Mouse (Mus musculus) small intestine, adult 2 months (tissue): Measurements from ENCODE around the gene Gjd3. TPM values are rescaled to one million over a fixed set of nuclear protein-coding genes. Genes with fewer than 3 reads are reported as not detected.

ENCODE experiments used
- H3K27ac ChIP-seq: fragments of 200-500 bp; 2 replicates; pipeline ENCODE4 v1.5.1; 2012; ENCODE audit warnings: low read depth, low read length, control low read depth, inconsistent platforms; ENCODE audit not compliant: insufficient read depth
- H3K27me3 ChIP-seq: fragments of 200-500 bp; 2 replicates; pipeline ENCODE4 v1.6.1; 2012; ENCODE audit warnings: mild to moderate bottlenecking, moderate library complexity, low read length, inconsistent platforms; ENCODE audit not compliant: control insufficient read depth, insufficient read depth
- H3K36me3 ChIP-seq: fragments of 200-500 bp; 2 replicates; pipeline ENCODE4 v1.6.1; 2012; ENCODE audit warnings: mild to moderate bottlenecking, low read length, control low read depth, inconsistent platforms; ENCODE audit not compliant: control insufficient read depth, insufficient read depth
- H3K4me1 ChIP-seq: fragments of 200-500 bp; 2 replicates; pipeline ENCODE4 v1.6.1; 2012; ENCODE audit warnings: low read length, inconsistent platforms, mixed read lengths; ENCODE audit not compliant: control insufficient read depth, insufficient read depth, insufficient read length
- H3K4me3 ChIP-seq: fragments of 200-500 bp; 2 replicates; pipeline ENCODE4 v1.5.1; 2012; ENCODE audit warnings: low read depth, mild to moderate bottlenecking, control low read depth, inconsistent platforms, low read length, moderate library complexity
- CTCF ChIP-seq: fragments of 200-500 bp; IDR thresholded peaks from 2 replicates; pipeline ENCODE4 v1.5.1; 2012; ENCODE audit warnings: low read depth, mild to moderate bottlenecking, control low read depth, inconsistent platforms, low read length, moderate library complexity, mixed read lengths; ENCODE audit not compliant: insufficient replicate concordance, insufficient read length; ENCODE audit errors: extremely low read depth
- POLR2A ChIP-seq: fragments of 200-500 bp; IDR thresholded peaks from 2 replicates; pipeline ENCODE4 v1.6.1; 2012; ENCODE audit warnings: low read depth, mild to moderate bottlenecking, control low read depth, inconsistent platforms, low read length, moderate library complexity
- WGBS: fragments of 180-500 bp; shearing (Covaris S2); methylation state at CpG from one replicate; pipeline ENCODE4 v1.1.7; 2018; 5-methylcytosine and 5-hydroxymethylcytosine counted together
- polyA plus RNA-seq: library from polyadenylated mRNA; depleted of rRNA; stranded (reverse); fragments of >200 nt; gene quantifications from 2 replicates; pipeline ENCODE4 v1.2.3, GENCODE M21; 2012

Gene Gjd3
- polyA plus RNA-seq, 1 experiment, result 5.8 TPM

DNA sequence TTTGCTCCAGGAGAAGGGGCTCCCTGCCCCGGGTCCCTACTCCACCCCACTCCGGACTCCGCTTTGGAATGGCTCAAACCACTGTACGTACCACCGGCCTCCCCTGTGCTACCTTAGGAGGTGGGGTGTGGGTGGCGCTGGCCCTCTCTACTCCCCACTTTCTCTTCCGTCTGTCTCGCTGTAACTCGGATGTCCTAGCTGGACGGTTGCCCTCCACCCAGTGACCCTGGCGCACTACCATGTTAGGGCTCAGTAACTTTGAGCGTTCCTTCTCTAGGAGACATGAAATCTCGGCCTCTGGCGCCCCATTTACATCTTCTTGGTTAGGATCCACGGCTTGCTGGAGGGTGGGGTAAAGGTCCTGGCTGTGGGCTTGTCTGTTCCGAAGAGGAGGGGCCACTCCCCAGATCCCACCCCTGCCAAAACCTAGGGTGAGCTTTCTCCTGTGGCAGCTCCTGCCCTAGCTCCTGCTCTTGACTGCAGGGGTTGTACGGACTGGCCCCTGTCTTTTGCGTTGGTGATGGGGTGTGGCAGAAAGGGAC lies 21.7 kb downstream of the Gjd3 start:
- peak overlapping the region; percentile 88 for H3K27ac ChIP-seq
- H3K4me3 ChIP-seq, result peak overlapping the region; percentile 72
- peaks cover 6% of the 10 kb centered on the region for H3K36me3 ChIP-seq
- H3K27me3 ChIP-seq, result no peaks in the 10 kb centered on the region
- no peak for TF ChIP-seq POLR2A
- no peak for TF ChIP-seq CTCF
- peaks cover 39% of the 10 kb centered on the region for H3K4me1 ChIP-seq
- WGBS, result 4% methylated on average over 18 of the region's 18 CpGs

DNA sequence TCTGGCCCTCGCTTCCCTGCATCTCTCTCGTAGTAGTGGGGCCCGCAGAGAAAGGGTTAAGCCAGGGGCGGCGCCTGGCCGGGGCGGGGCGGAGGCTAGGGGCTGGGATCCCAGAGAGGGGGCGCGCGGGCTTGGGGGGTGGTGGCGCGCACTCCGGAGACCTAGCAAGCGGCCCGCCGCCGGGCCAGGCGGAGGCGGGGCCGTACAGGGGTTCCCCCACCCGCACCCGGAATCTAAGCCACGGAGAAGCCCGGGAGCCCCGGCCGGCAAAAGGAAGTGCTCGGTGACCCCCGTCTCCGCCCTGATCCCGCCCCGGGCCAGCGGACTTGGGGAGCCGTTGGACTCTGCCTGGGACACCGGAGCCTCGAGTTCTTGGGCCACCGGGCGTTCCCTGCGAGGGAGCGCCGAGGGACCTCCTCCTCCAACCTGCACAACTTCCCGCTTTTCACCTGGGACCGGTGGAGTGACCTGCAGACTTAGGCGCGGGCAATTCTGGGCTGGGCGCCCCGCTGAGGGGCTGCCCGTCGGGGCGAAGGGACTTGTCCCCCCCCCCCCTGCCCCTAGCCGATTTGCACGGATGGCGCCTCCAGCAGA lies 22.4 kb downstream of the Gjd3 start:
- WGBS, result 1% methylated on average over 53 of the region's 53 CpGs
- Histone ChIP-seq H3K27ac (peak overlapping the region; percentile 88), H3K4me3 (peak overlapping the region; percentile 72), H3K36me3 (peaks cover 2% of the 10 kb centered on the region; the same call in 1 of the 2 replicates), H3K27me3 (no peaks in the 10 kb centered on the region), H3K4me1 (peaks cover 39% of the 10 kb centered on the region)
- TF ChIP-seq CTCF (no peak), POLR2A (peak; percentile 62)

DNA sequence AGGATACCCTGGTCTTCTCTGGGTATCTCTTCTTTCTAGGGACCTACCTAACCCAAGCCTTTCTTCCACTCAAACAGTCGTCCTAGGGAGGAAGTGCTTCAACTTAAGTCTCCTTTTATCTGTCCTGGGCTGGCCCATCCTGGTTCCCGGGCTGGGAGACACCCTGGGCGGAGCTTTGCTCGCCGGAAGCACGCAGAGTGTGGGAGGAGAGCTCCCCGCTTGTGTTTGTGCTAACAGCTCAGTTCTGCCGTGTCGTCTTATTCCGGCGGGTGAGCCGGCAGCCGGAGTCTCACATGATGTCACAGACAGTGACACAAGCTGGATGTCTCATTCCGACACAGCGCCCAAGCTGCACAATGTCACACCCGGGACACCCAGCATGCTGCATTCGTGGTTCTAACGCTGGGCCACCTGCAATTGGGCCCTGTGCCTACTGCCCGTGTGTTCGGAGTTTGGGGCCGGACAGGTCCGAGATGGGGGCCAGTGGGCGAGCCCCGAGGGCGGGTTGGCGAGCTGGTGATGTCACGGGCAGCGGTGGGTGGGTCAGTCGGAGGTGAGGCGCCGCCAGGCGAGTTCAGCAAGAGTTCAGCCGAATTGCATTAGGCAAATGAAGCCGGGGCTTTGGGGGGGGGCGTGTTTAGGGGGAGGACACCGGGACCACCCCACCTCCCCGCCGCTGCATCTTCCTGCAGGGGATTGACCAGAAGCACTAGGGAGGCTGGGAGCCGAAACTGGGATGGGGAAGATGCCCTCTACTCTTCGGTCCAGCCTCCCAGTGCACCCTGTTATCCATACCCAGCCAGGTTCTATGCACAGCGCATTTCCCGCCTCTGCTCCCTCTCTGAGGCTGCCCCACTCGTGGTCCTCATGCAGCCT lies 23.1 kb downstream of the Gjd3 start:
- Histone ChIP-seq H3K4me3 (peak overlapping the region; percentile 72), H3K27me3 (no peaks in the 10 kb centered on the region), H3K27ac (peak overlapping the region; percentile 88), H3K36me3 (peaks cover 2% of the 10 kb centered on the region; the same call in 1 of the 2 replicates), H3K4me1 (peaks cover 35% of the 10 kb centered on the region)
- under 1% methylated on average over 43 of the region's 43 CpGs for WGBS
- no peak for TF ChIP-seq CTCF
- TF ChIP-seq POLR2A, result peak; percentile 89

DNA sequence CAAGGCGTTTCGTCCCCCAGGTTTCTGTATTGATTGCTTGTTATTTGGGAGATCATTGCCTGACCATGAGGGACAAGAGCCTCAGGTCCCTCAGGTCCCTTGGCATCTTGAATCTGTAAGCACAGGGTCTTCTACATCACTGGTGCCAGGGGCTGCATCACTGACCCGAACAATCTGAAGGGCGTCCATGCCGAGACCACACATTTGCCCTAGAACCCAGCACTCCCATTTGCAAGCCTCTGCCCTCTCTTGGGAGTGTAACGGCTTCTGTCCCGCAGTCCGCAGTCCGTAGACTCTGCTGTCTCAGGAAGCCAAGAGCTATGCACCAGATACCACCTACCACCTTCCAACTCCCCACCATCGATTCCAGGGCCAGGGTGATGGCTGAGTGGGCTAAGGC lies 26.5 kb downstream of the Gjd3 start:
- WGBS, result 59% methylated on average over 10 of the region's 10 CpGs
- TF ChIP-seq POLR2A, result no peak
- no peak for TF ChIP-seq CTCF
- no peak overlapping the region for H3K27ac ChIP-seq
- peaks cover 18% of the 10 kb centered on the region for H3K4me1 ChIP-seq
- H3K4me3 ChIP-seq, result no peak overlapping the region
- 0 out of 2 replicates have a peak, but pooled peaks cover 2% of the 10 kb centered on the region for H3K36me3 ChIP-seq
- no peaks in the 10 kb centered on the region for H3K27me3 ChIP-seq

DNA sequence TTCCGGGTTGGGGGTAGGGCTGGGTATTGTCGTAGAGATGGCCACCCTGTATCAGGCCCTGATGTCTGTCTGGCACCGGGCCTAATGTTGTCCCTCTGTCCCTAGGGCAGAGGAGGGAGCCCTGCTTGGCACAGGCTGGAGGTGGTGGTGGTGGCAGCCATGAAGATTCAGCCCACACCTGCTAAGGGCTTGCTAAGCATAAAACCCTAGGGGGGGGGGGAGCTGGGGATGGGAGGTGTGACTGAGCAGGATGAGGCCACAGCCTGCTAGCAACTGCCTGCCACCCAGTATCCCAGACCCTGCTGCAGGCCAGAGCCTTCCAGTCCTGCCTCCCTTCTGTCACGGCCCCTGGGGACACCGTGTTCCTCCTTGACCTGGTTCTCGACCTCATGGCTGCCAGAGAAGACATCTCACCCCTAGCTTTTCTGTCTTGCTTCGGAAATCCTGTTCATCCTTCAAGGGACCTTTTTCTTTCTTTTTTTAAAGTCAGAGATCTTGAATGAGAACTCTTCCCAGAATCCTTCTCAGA lies 27.0 kb downstream of the Gjd3 start:
- Histone ChIP-seq H3K27ac (no peak overlapping the region), H3K27me3 (no peaks in the 10 kb centered on the region), H3K4me1 (peaks cover 21% of the 10 kb centered on the region), H3K4me3 (no peak overlapping the region), H3K36me3 (0 out of 2 replicates have a peak, but pooled peaks cover 2% of the 10 kb centered on the region)
- WGBS, result 33% methylated on average over 7 of the region's 7 CpGs
- TF ChIP-seq CTCF (no peak), POLR2A (no peak)

DNA sequence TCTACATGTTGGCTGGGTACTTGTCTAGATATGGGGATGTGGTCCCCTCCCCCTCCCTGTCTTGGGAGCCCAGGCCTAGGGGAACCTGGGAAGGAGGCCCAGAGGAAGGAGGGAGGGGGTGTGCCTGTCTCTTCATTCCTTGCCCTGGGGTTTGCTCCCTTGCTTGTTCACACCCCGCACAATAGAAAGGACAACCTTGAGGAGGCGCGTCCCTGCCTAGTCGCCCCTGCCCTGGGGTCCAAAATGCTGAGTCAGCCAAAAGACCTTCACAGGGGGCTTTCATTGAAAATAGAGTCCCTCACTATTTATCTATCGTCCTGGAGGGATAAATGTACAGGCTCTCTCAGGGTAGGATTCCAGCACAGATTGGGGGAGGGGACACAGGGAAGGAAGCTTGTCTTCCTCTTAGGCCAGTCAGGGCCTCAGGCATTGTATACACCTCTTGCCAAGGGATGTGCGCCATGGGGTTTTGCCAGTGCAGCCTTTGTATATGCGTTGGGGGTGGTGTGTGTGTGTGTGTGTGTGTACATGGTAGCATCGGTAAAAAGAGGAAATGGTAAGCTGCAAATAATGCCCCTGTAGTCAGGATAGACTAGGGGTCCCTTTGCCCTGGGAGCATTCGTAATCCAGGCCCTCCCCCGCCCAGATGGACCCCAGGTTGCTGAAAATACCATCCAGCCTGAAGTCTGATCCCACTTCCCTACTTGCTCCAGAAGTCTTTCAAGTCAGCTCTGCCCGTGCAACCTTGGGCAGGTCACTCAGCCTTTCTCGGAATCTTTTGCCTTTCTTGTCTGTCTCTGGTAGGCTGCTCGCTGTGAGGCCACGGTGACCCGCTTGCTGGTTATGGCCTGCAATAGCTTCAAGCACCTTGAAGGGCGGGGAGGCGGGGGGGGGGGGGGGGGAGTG lies 27.8 kb downstream of the Gjd3 start:
- TF ChIP-seq CTCF, result no peak
- TF ChIP-seq POLR2A, result no peak
- Histone ChIP-seq H3K36me3 (peaks cover 7% of the 10 kb centered on the region), H3K4me1 (peaks cover 27% of the 10 kb centered on the region), H3K4me3 (no peak overlapping the region), H3K27me3 (no peaks in the 10 kb centered on the region), H3K27ac (no peak overlapping the region)
- WGBS, result 48% methylated on average over 17 of the region's 17 CpGs
